Mouse (Mus musculus): Measurements from ENCODE around the gene Susd6. TPM values are rescaled to one million over a fixed set of nuclear protein-coding genes. Genes with fewer than 3 reads are reported as not detected.

Gene Susd6
- total and polyA plus RNA-seq, 3 experiments = 7.8 to 11.0 (median 8.7) TPM

- no peak for DNase-seq (ENCODE audit: extremely low read depth)
- H3K4me3 ChIP-seq (replicated peaks in 1 of 3; ENCODE audit: low read depth in 2 of 3, low read length in 2 of 3, poor library complexity in 1 of 3) = no peak overlapping the region
- in situ Hi-C loops (cut with MboI; ENCODE audit: low pct_ligation_motif_present, low pct_unique_long_range_greater_than_20kb, low sequenced_read_pairs) (no loop called here), dilution Hi-C loops (cut with MboI; ENCODE audit: extremely low pct_ligation_motif_present, extremely low pct_unique_long_range_greater_than_20kb, low sequenced_read_pairs) (no loop called here)
- TF ChIP-seq TBP (conservative IDR thresholded peaks at IDR 0.05; ENCODE audit: low read depth, low read length) = no peak
- no peak for TF ChIP-seq POLR2AphosphoS2 (IDR thresholded peaks at IDR 0.05; ENCODE audit: low read depth, low read length)
- no peak for TF ChIP-seq NRF1 (IDR thresholded peaks at IDR 0.05; ENCODE audit: low read depth, low read length)
- TF ChIP-seq ELF1 (IDR thresholded peaks at IDR 0.05; ENCODE audit: low read depth, low read length) = no peak
- no peak for TF ChIP-seq MEF2A (IDR thresholded peaks at IDR 0.05; ENCODE audit: borderline replicate concordance, low read depth, low read length)
- TF ChIP-seq NELFE (IDR thresholded peaks at IDR 0.05; ENCODE audit: low read depth, low read length) = no peak
- TF ChIP-seq MAFK (IDR thresholded peaks at IDR 0.05; ENCODE audit: insufficient replicate concordance, low read length) = no peak
- TF ChIP-seq MAZ (IDR thresholded peaks at IDR 0.05; ENCODE audit: low read depth, low read length) = no peak
- no peak for TF ChIP-seq PAX5 (IDR thresholded peaks at IDR 0.05; ENCODE audit: low read length)
- TF ChIP-seq MAX (IDR thresholded peaks at IDR 0.05; ENCODE audit: low read length) = no peak
- no peak for TF ChIP-seq RCOR1 (conservative IDR thresholded peaks at IDR 0.05; ENCODE audit: low read depth, low read length)
- TF ChIP-seq JUND (conservative IDR thresholded peaks at IDR 0.05; ENCODE audit: low read depth, low read length) = no peak
- TF ChIP-seq CTCF (conservative IDR thresholded peaks at IDR 0.05 in 1 of 2, IDR thresholded peaks at IDR 0.05 in 1 of 2; ENCODE audit: low read depth in 2 of 2, low read length in 2 of 2) = no peak
- no peak for TF ChIP-seq MXI1 (IDR thresholded peaks at IDR 0.05; ENCODE audit: low read depth, low read length)
- no peak for TF ChIP-seq ZNF384 (IDR thresholded peaks at IDR 0.05; ENCODE audit: low read depth, low read length)
- no peak for TF ChIP-seq POLR2A (IDR thresholded peaks at IDR 0.05; ENCODE audit: low read depth, low read length)
- no peak for TF ChIP-seq CHD1 (IDR thresholded peaks at IDR 0.05; ENCODE audit: low read depth, low read length)
- no peaks in the 10 kb centered on the region for H3K27me3 ChIP-seq (replicated peaks)
- H3K4me1 ChIP-seq (ENCODE audit: control insufficient read depth in 1 of 2, insufficient read depth in 2 of 2) = peaks cover 0 to 74% of the 10 kb centered on the region in 2 experiments; a peak in 2 of 4 replicates
- no peaks in the 10 kb centered on the region for H3K9me3 ChIP-seq (replicated peaks; ENCODE audit: low read length)
- no peak overlapping the region for H3K4me2 ChIP-seq (ENCODE audit: insufficient read depth, low read depth, poor library complexity, severe bottlenecking)
- no peak overlapping the region for H3K27ac ChIP-seq (ENCODE audit: insufficient read depth, low read depth)
- H3K36me3 ChIP-seq (replicated peaks in 1 of 2; ENCODE audit: control insufficient read depth in 1 of 2, insufficient read depth in 1 of 2, low read length in 1 of 2) = peaks cover 0 to 5% of the 10 kb centered on the region in 2 experiments
- peaks cover 7% of the 10 kb centered on the region for H3K79me2 ChIP-seq (replicated peaks; ENCODE audit: control insufficient read depth, extremely low read depth, insufficient read depth, poor library complexity, severe bottlenecking)
- no peak overlapping the region for H3K9ac ChIP-seq (ENCODE audit: insufficient read depth, low read depth)
These were observed 22.2 kb downstream of the Susd6 start for GRCm38 (mm10) chr12:80812510-80812820.

- no peak overlapping the region for H3K9ac ChIP-seq (ENCODE audit: insufficient read depth, low read depth)
- no peaks in the 10 kb centered on the region for H3K27me3 ChIP-seq (replicated peaks)
- peaks cover 0 to 3% of the 10 kb centered on the region in 2 experiments for H3K36me3 ChIP-seq (replicated peaks in 1 of 2; ENCODE audit: control insufficient read depth in 1 of 2, insufficient read depth in 1 of 2, low read length in 1 of 2)
- DNase-seq (ENCODE audit: extremely low read depth) = no peak
- no peak overlapping the region for H3K27ac ChIP-seq (ENCODE audit: insufficient read depth, low read depth)
- H3K4me2 ChIP-seq (ENCODE audit: insufficient read depth, low read depth, poor library complexity, severe bottlenecking) = no peak overlapping the region
- dilution Hi-C loops (cut with MboI; ENCODE audit: extremely low pct_ligation_motif_present, extremely low pct_unique_long_range_greater_than_20kb, low sequenced_read_pairs) (no loop called here), in situ Hi-C loops (cut with MboI; ENCODE audit: low pct_ligation_motif_present, low pct_unique_long_range_greater_than_20kb, low sequenced_read_pairs) (no loop called here)
- H3K4me1 ChIP-seq (ENCODE audit: control insufficient read depth in 1 of 2, insufficient read depth in 2 of 2) = peaks cover 0 to 69% of the 10 kb centered on the region in 2 experiments; a peak in 2 of 4 replicates
- H3K4me3 ChIP-seq (replicated peaks in 1 of 3; ENCODE audit: low read depth in 2 of 3, low read length in 2 of 3, poor library complexity in 1 of 3) = no peak overlapping the region
- H3K79me2 ChIP-seq (replicated peaks; ENCODE audit: control insufficient read depth, extremely low read depth, insufficient read depth, poor library complexity, severe bottlenecking) = peaks cover 4% of the 10 kb centered on the region; the same call in 1 of the 2 replicates
- no peaks in the 10 kb centered on the region for H3K9me3 ChIP-seq (replicated peaks; ENCODE audit: low read length)
- no peak for TF ChIP-seq IRF4 (IDR thresholded peaks at IDR 0.05; ENCODE audit: low read depth, low read length)
- no peak for TF ChIP-seq E2F4 (IDR thresholded peaks at IDR 0.05; ENCODE audit: insufficient replicate concordance, low read depth, low read length)
- TF ChIP-seq CHD1 (IDR thresholded peaks at IDR 0.05; ENCODE audit: low read depth, low read length) = no peak
- TF ChIP-seq JUND (conservative IDR thresholded peaks at IDR 0.05; ENCODE audit: low read depth, low read length) = no peak
- no peak for TF ChIP-seq CHD2 (IDR thresholded peaks at IDR 0.05; ENCODE audit: low read length)
- no peak for TF ChIP-seq RAD21 (IDR thresholded peaks at IDR 0.05; ENCODE audit: low read depth, low read length)
- no peak for TF ChIP-seq ZNF384 (IDR thresholded peaks at IDR 0.05; ENCODE audit: low read depth, low read length)
- TF ChIP-seq TBP (conservative IDR thresholded peaks at IDR 0.05; ENCODE audit: low read depth, low read length) = no peak
- no peak for TF ChIP-seq RCOR1 (conservative IDR thresholded peaks at IDR 0.05; ENCODE audit: low read depth, low read length)
- no peak for TF ChIP-seq ZC3H11A (IDR thresholded peaks at IDR 0.05; ENCODE audit: low read depth, low read length)
- no peak for TF ChIP-seq USF2 (conservative IDR thresholded peaks at IDR 0.05; ENCODE audit: low read depth, low read length)
- TF ChIP-seq SMC3 (IDR thresholded peaks at IDR 0.05; ENCODE audit: low read depth, low read length) = no peak
- no peak for TF ChIP-seq MAX (IDR thresholded peaks at IDR 0.05; ENCODE audit: low read length)
- no peak for TF ChIP-seq NRF1 (IDR thresholded peaks at IDR 0.05; ENCODE audit: low read depth, low read length)
- no peak for TF ChIP-seq JUN (IDR thresholded peaks at IDR 0.05; ENCODE audit: insufficient read depth, low read depth, low read length)
These were observed 23.1 kb downstream of the Susd6 start for GRCm38 (mm10) chr12:80813456-80813855.

Measured in CH12.LX (cell line).